Mouse (Mus musculus): ENCODE results near the gene Nav3.

DNA sequence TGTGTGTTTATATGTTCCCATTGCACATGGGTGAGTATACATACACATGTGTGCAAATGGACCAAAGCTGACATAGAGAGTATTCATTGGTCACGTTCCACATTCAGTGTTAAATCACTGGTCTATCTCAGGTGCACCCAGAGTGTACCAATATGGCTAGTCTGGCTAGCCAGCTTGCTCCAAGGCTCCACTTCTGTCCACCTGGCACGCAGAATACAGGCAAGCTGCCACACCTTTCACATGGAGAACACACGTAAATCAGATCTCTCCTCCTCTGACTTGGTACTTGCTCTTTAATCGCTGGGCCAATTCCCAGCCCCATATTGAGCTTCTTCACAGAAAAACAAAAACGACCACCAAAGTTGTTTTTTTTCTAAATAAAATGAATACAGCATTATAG is 150.4 kb downstream of the Nav3 start:
- TF ChIP-seq CTCF (IDR thresholded peaks at IDR 0.05; ENCODE audit: extremely low read depth, insufficient read depth, low read length) (no peak), POLR2A (IDR thresholded peaks at IDR 0.05; ENCODE audit: extremely low read depth, insufficient read depth, low read length) (no peak)
